Mouse (Mus musculus): ENCODE results near the gene Pip4p1. TPM values are rescaled to one million over a fixed set of nuclear protein-coding genes. Genes with fewer than 3 reads are reported as not detected.

Pip4p1 gene
- total and polyA plus RNA-seq, 3 experiments, result 32.7 to 99.9 (median 45.6) TPM

GRCm38 (mm10) chr14:50938119-50938908 is 7.7 kb upstream of the Pip4p1 start:
- DNase-seq (ENCODE audit: low spot score), result no peak
- no peak for TF ChIP-seq GATA2 (IDR thresholded peaks at IDR 0.05; ENCODE audit: borderline replicate concordance, low read depth, low read length)
- TF ChIP-seq CTCF (IDR thresholded peaks at IDR 0.05; ENCODE audit: low read depth, low read length), result no peak
- no peak for TF ChIP-seq GATA1 (IDR thresholded peaks at IDR 0.05; ENCODE audit: borderline replicate concordance, low read length)
- Histone ChIP-seq H3K4me1 (ENCODE audit: insufficient read depth, low read depth, low read length) (peaks cover 21% of the 10 kb centered on the region), H3K27me3 (ENCODE audit: insufficient read depth, low read length) (no peaks in the 10 kb centered on the region), H3K9me3 (replicated peaks) (no peaks in the 10 kb centered on the region), H3K36me3 (replicated peaks) (peaks cover 19% of the 10 kb centered on the region), H3K4me3 (ENCODE audit: low read depth, low read length) (peak overlapping the region; percentile 55)
- no peak for ATAC-seq (ENCODE audit: extremely low read depth, insufficient number of reproducible peaks, low FRiP score, poor library complexity, severe bottlenecking)

- H3K9me3 ChIP-seq (replicated peaks), result no peaks in the 10 kb centered on the region
- DNase-seq (ENCODE audit: low spot score) (no peak), ATAC-seq (ENCODE audit: extremely low read depth, insufficient number of reproducible peaks, low FRiP score, poor library complexity, severe bottlenecking) (no peak)
- peaks cover 19% of the 10 kb centered on the region for H3K36me3 ChIP-seq (replicated peaks)
- H3K27me3 ChIP-seq (ENCODE audit: insufficient read depth, low read length), result no peaks in the 10 kb centered on the region
- H3K4me3 ChIP-seq (ENCODE audit: low read depth, low read length), result no peak overlapping the region
- H3K4me1 ChIP-seq (ENCODE audit: insufficient read depth, low read depth, low read length), result peaks cover 27% of the 10 kb centered on the region
- TF ChIP-seq GATA2 (IDR thresholded peaks at IDR 0.05; ENCODE audit: borderline replicate concordance, low read depth, low read length), result no peak
- TF ChIP-seq POLR2AphosphoS5 (IDR thresholded peaks at IDR 0.05; ENCODE audit: insufficient replicate concordance, low read depth, low read length), result no peak
- no peak for TF ChIP-seq GATA1 (IDR thresholded peaks at IDR 0.05; ENCODE audit: borderline replicate concordance, low read length)
- TF ChIP-seq TAL1 (conservative IDR thresholded peaks at IDR 0.05; ENCODE audit: low read depth, low read length), result no peak
- TF ChIP-seq CTCF (IDR thresholded peaks at IDR 0.05; ENCODE audit: low read depth, low read length), result no peak
Observed at GRCm38 (mm10) chr14:50936649-50937048, 6.0 kb upstream of the Pip4p1 start.

- DNase-seq (ENCODE audit: low spot score), result no peak
- peaks cover 47% of the 10 kb centered on the region for H3K4me1 ChIP-seq (ENCODE audit: insufficient read depth, low read depth, low read length)
- TF ChIP-seq TAL1 (conservative IDR thresholded peaks at IDR 0.05; ENCODE audit: low read depth, low read length), result no peak
- TF ChIP-seq GATA1 (IDR thresholded peaks at IDR 0.05; ENCODE audit: borderline replicate concordance, low read length), result no peak
- TF ChIP-seq GATA2 (IDR thresholded peaks at IDR 0.05; ENCODE audit: borderline replicate concordance, low read depth, low read length), result no peak
- no peak for TF ChIP-seq CTCF (IDR thresholded peaks at IDR 0.05; ENCODE audit: low read depth, low read length)
- no peak for TF ChIP-seq POLR2AphosphoS5 (IDR thresholded peaks at IDR 0.05; ENCODE audit: insufficient replicate concordance, low read depth, low read length)
- H3K36me3 ChIP-seq (replicated peaks), result peaks cover 45% of the 10 kb centered on the region
- no peaks in the 10 kb centered on the region for H3K27me3 ChIP-seq (ENCODE audit: insufficient read depth, low read length)
- peak overlapping the region; percentile 98 for H3K4me3 ChIP-seq (ENCODE audit: low read depth, low read length)
- no peaks in the 10 kb centered on the region for H3K9me3 ChIP-seq (replicated peaks)
- no peak for ATAC-seq (ENCODE audit: extremely low read depth, insufficient number of reproducible peaks, low FRiP score, poor library complexity, severe bottlenecking)
Observed at GRCm38 (mm10) chr14:50931493-50932020, 901 bp upstream of the Pip4p1 start.

- ATAC-seq (ENCODE audit: extremely low read depth, insufficient number of reproducible peaks, low FRiP score, poor library complexity, severe bottlenecking) (no peak), DNase-seq (ENCODE audit: low spot score) (no peak)
- H3K4me3 ChIP-seq (ENCODE audit: low read depth, low read length), result peak overlapping the region; percentile 98
- TF ChIP-seq CTCF (IDR thresholded peaks at IDR 0.05; ENCODE audit: low read depth, low read length) (no peak), GATA2 (IDR thresholded peaks at IDR 0.05; ENCODE audit: borderline replicate concordance, low read depth, low read length) (no peak), TAL1 (conservative IDR thresholded peaks at IDR 0.05; ENCODE audit: low read depth, low read length) (no peak), GATA1 (IDR thresholded peaks at IDR 0.05; ENCODE audit: borderline replicate concordance, low read length) (no peak), POLR2AphosphoS5 (IDR thresholded peaks at IDR 0.05; ENCODE audit: insufficient replicate concordance, low read depth, low read length) (no peak)
- H3K27me3 ChIP-seq (ENCODE audit: insufficient read depth, low read length), result no peaks in the 10 kb centered on the region
- peaks cover 51% of the 10 kb centered on the region for H3K36me3 ChIP-seq (replicated peaks)
- no peaks in the 10 kb centered on the region for H3K9me3 ChIP-seq (replicated peaks)
- peaks cover 55% of the 10 kb centered on the region for H3K4me1 ChIP-seq (ENCODE audit: insufficient read depth, low read depth, low read length)
Observed at GRCm38 (mm10) chr14:50930377-50930753, 291 bp downstream of the Pip4p1 start.

GRCm38 (mm10) chr14:50929951-50930350 is 705 bp downstream of the Pip4p1 start:
- Histone ChIP-seq H3K4me3 (ENCODE audit: low read depth, low read length) (peak overlapping the region; percentile 98), H3K4me1 (ENCODE audit: insufficient read depth, low read depth, low read length) (peaks cover 55% of the 10 kb centered on the region), H3K36me3 (replicated peaks) (peaks cover 49% of the 10 kb centered on the region), H3K27me3 (ENCODE audit: insufficient read depth, low read length) (no peaks in the 10 kb centered on the region), H3K9me3 (replicated peaks) (no peaks in the 10 kb centered on the region)
- ATAC-seq (ENCODE audit: extremely low read depth, insufficient number of reproducible peaks, low FRiP score, poor library complexity, severe bottlenecking) (no peak), DNase-seq (ENCODE audit: low spot score) (no peak)
- TF ChIP-seq GATA2 (IDR thresholded peaks at IDR 0.05; ENCODE audit: borderline replicate concordance, low read depth, low read length) (no peak), CTCF (IDR thresholded peaks at IDR 0.05; ENCODE audit: low read depth, low read length) (no peak), GATA1 (IDR thresholded peaks at IDR 0.05; ENCODE audit: borderline replicate concordance, low read length) (no peak), TAL1 (conservative IDR thresholded peaks at IDR 0.05; ENCODE audit: low read depth, low read length) (no peak), POLR2AphosphoS5 (IDR thresholded peaks at IDR 0.05; ENCODE audit: insufficient replicate concordance, low read depth, low read length) (no peak)

- ATAC-seq (ENCODE audit: extremely low read depth, insufficient number of reproducible peaks, low FRiP score, poor library complexity, severe bottlenecking) (no peak), DNase-seq (ENCODE audit: low spot score) (no peak)
- Histone ChIP-seq H3K36me3 (replicated peaks) (peaks cover 45% of the 10 kb centered on the region), H3K27me3 (ENCODE audit: insufficient read depth, low read length) (no peaks in the 10 kb centered on the region), H3K9me3 (replicated peaks) (no peaks in the 10 kb centered on the region), H3K4me3 (ENCODE audit: low read depth, low read length) (no peak overlapping the region), H3K4me1 (ENCODE audit: insufficient read depth, low read depth, low read length) (peaks cover 60% of the 10 kb centered on the region)
- TF ChIP-seq TAL1 (conservative IDR thresholded peaks at IDR 0.05; ENCODE audit: low read depth, low read length) (no peak), CTCF (IDR thresholded peaks at IDR 0.05; ENCODE audit: low read depth, low read length) (no peak), GATA1 (IDR thresholded peaks at IDR 0.05; ENCODE audit: borderline replicate concordance, low read length) (no peak), GATA2 (IDR thresholded peaks at IDR 0.05; ENCODE audit: borderline replicate concordance, low read depth, low read length) (no peak), POLR2AphosphoS5 (IDR thresholded peaks at IDR 0.05; ENCODE audit: insufficient replicate concordance, low read depth, low read length) (no peak)
Observed at GRCm38 (mm10) chr14:50927366-50927765, 3.3 kb downstream of the Pip4p1 start.
